Mouse (Mus musculus): ENCODE measurements at regions not wholly inside any gene's neighbourhood (a gene's known extent, or its start where the extent isn't known, plus 50 kb on each side); places are given as distances from the start of the nearest gene placed in this dataset.
A peak's percentile ranks its signal among the peaks of the same experiment; 100 is the strongest.

DNA sequence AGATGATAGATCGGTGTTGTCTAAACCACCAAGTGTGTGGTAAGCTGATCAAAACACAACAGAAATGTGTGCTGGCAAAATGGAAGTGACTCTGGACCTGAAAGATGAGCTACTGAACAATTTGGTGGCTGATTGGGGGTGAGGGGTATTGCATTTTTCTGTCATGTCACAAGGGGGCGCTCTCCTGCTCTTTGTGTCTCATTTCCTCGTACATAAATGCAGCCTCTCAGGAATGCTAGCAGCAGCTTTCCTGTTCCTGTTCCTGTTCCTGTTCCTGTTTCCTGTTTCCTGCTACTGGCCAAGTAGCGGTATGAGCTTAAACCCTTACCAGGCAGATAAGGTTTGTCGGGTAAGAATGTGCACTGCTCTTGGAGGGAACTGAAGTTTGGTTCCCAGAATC, 134.7 kb upstream of the Fstl4 start:
- peak; percentile 84 for DNase-seq (ENCODE audit: low read depth, low spot score)

DNA sequence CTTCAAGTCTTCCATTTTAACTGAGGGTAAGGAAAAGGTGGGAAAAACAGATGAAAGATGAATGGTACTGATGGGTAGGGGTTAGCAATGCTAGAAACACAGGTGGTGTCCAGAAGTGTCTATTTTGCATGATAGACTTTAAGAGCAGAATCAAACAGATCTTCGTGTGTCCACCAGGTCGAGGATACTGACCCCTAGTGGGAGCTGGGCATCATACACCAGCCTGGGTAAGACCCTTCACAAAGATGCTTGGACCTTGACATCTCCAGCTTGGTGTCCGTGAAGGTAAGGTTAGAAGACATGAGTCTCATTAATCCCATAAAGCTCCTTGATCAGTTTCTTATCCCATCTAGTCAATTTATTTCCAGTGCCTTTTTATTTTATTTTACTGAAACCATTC, 132.9 kb upstream of the Fstl4 start:
- peak; percentile 37 for DNase-seq (ENCODE audit: low read depth, low spot score)

DNA sequence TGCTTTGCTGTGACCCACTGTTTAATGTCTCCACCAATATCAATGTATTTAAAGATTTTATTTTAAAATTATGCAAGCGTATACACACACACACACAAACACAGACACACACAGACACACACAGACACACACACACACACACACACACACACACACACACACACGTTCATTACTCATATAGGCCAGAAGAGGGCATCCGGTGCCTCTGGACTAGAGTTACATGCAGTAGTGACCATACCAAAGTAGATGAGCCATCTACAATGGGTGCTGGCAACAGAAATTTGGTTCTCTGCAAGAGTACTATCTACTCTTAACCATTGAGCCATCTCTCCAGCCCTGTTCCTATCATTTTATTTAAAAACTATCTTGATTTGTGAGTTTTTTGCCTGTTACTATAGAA, 130.2 kb upstream of the Fstl4 start:
- no peak for DNase-seq (ENCODE audit: low read depth, low spot score)

DNA sequence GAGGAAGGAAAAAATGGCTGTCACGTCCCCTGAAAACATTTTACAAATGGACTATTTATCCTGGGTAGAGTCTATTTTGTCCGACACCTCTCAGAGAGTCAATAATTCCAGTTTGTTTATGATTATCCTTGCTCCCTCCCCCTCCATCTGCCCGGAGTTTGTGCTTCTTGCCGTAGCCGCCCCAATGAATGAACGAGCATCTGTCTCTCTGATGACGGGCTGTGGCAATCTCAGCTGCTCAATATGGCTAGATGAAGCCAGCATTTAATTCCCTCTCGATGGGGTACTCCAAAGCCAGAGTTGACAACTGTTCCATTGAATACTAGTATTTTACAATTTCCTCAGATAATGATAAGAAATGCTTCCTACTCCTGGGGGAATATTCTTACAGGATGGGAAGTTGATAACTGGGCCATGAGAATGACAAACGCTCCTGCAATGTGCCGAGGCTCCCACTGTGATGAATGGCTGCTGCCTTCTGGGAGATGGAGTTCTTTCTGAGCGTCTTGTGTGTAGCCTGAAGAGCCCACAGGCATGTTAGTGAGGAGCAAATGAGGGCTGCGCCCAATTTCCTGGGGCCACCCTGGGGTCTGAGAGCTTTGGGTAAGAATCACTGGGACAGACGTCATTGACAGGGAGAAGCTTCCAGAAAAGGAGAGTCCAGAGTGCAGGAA, 128.6 kb upstream of the Fstl4 start:
- DNase-seq (ENCODE audit: low read depth, low spot score) = no peak

DNA sequence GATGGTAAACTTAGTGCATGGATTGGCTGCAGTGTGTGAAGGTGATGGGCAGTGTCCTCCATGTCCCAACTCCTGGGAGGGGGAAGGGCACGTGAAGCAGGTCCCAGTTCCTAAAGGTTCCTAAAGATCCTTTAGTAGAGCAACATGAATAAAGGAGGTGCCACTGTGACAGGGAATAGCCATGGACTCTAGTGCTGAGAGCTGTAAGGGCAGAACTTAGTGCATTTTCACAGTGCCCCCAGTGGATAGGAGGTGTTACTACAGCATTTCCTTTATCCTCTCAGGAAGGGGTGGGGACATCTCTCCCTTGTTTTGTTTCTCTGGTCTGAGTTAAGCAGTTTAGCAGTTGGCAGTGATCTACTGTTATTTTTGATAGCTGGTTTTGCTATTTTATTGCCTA, 125.5 kb upstream of the Fstl4 start:
- peak; percentile 68 for DNase-seq (ENCODE audit: low read depth, low spot score)

DNA sequence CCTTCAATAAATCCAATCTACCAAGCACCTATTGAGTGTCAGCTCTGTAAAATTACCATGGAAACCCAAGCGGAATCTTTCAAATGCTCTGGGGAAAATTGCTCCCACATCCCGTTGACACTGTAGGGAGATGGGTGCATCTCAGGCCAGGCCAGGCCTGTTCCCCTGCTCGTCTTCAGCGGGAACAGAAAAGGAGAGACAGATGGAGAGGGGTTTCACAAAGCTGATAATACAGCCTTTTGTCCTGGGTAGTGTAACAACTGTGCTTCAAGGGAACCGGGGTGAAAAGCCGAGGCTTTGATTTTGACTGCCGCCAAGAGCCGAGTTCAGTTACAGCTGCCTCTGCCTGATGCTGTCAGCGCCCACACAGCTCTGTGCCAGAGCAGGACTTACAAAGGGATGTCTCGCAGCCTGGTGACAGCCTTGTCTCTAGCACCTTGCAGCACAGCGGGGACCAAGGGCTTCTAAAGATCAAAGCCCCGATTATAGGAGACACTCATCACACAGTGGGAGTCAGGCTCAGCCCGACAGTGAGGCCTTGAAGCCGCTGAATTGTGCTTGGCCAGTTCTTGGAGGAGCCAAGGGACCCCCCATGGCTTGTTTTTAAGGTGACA, 122.6 kb upstream of the Fstl4 start:
- DNase-seq (ENCODE audit: low read depth, low spot score) = peak; percentile 84

DNA sequence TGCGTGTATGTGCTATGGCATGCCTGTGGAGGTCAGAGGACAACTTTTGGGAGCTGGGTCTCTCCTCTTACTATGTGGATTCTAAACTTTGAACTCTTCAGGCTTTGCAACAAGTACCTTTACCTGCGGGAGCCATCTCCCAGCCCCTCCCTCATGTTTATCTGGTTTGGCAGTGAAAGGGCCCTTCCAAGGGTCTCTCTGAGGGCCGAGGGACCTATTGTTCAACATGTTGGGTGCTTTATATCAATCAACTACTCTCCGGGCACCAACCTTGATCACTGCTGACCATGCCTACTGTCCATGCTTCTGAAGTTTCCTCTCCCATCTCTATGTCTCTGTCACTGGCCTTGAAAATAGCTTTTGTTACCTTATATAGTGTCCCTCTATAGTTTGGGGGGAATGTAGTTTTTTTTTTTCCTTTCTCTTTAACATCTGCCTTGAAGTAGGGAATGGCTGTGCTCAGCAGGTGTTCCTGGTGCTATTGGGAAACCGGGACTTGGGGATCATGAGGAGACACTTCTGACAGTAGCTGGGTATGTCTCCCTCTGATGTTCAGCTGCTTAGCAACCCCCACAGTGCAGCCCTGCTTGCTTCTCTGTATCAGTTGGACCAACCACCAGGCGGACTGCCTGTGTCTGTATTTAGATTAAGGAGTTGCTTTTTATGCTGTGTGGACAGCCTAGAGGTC, 120.2 kb upstream of the Fstl4 start:
- DNase-seq (ENCODE audit: low read depth, low spot score) = no peak

DNA sequence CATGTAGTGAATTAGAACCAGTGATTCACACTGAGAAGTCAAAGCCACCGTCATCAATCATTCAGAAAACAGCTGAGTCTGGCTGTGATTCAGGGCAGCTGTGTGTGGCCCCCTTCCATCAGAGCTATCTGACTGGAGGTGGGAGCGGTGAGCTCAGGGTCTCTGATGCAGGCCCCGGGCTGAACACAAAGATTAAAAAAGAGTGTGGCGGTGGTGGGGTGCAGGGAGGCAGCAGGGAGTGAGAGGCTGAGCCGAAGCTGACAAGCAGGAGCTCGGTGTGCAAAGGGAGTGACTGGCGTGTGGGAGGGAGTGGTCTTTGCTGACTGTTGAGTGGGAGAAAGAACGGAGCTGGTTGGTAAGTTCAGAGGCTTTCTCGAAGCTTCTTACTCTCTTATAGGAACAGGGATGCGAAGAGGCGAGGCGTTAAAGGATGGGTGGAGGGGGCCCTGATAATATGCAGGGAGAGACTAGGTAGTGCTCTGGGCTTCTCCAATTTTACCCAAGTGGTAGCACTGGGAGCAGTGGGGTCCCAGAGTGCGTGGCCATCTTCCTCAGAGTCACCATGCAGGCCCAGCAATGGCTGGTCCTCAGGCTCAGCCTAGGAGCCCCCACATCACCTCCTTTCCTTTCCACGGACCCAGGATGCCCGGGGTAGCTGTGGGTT, 116.1 kb upstream of the Fstl4 start:
- DNase-seq (ENCODE audit: low read depth, low spot score) = no peak

DNA sequence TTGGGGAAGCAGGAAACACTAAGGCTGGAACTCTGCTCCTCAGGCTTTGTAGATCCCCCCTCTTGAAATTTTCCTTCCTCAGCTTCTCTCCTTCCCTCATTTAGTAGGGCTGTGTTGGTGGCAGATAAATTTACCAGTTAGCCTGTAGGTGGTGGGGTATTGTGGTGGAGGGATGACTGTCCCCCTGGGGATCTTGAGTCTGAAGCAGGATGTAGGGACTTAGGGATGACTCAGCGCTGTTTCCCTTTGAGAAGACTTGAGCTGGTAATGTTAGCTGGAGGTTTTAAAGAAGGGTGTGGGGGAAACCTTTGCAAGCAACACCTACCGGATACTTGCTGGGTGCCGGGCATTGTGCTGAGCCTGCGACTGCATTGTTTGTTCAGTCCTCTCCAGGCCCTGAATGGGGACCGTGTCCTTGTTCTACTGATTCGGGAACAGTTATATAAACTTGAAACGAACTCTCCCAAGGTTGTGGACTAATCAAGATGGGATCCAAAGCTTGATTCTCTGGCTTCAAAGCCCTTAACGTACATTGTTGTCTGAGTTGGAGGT, 115.5 kb upstream of the Fstl4 start:
- peak; percentile 5 for DNase-seq (ENCODE audit: low read depth, low spot score)

DNA sequence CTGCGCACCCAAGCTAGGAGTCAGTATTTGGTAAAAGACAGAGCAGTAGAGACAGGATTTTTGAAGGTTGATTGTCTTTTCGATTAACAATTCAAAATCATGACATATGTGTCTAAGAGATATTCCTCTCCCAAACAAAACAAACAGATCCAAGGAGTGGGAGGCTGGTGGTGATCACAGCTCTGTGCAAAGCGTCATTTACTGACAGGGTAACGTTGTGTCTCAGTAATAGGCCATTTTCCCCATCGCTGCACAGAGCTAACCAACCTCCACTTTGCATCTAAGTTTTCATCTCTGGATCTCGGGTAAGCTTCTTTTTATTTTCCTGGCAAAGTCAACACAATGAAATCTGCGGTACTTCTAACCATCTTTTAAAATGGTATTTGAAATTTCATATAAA, 109.8 kb upstream of the Fstl4 start:
- no peak for DNase-seq (ENCODE audit: low read depth, low spot score)

DNA sequence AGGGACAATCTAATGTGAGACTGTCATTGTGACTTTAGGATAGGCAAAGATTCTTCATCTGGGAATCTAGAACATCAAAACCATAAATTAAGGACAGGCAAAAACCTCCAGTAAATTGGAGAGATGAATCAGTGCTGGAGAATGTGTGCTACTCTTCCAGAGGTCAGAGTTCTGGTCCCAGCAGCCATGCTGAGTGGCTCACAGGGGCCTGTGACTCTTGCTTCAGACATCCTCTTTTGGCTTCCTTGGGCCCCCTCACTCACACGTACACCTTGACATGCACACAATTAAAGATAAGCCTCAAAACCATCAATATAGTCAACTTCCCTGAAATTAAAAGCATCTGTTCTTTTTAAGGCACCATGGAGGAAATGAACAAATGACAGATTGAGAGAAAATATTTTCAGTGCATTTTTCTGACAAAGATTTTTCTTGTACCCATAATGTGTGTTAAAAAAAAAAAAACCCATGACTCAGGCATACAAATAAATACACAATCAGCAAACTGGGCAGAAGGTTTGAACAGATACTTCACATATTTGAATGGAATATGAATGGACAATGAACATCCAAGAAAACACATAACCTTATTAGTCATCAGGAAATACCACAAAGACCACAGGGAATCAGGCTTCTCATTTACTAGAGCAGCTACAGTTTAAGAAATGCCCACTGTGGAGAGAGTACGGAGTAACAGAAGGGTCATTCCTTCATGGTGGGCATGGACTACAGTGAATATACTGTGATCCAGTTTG, 108.5 kb upstream of the Fstl4 start:
- no peak for DNase-seq (ENCODE audit: low read depth, low spot score)

DNA sequence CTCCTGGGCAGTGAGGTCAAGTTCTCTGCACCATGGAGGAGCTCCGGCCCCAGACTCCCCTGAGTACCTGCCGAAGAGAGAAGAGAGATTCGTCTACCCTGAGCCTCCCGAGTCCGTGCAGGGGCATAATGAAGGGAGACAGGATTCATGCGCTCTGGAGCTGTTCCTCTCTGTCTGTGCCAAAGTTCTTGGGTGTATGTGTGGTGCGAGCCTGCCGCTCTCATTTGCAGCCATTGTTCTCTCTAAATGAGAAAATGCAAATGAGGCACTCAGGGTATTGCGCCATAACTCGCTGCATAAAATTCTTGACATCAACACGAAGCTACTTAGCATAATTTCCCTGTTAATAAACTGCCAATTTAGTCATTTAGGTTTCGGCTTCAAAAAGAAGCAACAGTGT, 103.2 kb upstream of the Fstl4 start:
- DNase-seq (ENCODE audit: low read depth, low spot score) = no peak

DNA sequence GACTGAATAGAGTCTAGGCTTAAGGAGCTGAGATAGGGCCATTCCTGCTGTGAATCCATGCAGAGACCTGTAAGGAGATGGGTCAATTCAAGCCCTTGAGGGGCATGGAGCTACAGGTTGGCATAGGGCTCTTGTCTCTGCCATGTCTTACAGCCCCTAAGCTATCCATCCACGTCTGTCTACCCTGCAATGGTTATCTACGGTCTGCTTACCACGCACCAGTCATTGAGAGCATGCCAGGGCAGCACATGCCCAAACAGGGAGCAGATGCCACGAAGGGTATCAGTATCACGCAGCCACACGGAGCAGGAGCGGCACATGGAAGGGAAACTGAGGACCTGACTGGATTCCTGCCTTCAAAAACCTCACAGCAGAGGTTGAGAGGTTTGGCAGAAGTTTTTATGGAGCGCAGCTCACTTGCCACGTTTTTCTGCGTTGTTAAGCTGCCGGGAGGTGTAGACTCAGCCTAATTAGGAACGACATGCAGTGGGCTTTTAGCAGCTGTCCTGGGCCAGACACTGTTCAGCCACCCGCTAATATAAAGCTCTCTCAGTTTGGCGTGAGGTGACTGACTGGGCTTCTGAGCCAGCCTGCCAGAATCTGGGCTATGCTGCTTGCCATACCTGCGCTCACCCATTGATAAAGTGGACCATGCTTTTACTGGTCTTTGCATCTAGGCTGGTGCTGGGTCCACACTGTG, 102.4 kb upstream of the Fstl4 start:
- no peak for DNase-seq (ENCODE audit: low read depth, low spot score)

DNA sequence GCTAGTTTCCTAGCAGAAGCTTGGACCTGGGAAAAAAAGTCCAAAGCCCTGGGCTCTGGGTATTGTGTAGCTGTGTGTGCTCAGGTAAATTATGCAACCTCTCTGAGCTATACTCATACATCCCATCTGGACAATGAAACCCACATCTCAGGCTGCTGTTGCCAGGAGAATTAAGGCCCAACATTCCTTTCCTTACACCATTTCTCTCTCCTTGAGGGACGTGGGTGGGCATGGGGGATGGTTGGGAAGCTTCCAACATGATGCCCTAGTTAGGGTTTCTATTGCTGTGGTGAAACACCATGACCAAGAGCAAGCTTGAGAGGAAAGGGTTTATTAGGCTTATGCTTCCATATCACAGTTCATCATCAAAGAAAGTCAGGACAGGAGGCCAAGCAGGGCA, 99.1 kb upstream of the Fstl4 start:
- no peak for DNase-seq (ENCODE audit: low read depth, low spot score)

DNA sequence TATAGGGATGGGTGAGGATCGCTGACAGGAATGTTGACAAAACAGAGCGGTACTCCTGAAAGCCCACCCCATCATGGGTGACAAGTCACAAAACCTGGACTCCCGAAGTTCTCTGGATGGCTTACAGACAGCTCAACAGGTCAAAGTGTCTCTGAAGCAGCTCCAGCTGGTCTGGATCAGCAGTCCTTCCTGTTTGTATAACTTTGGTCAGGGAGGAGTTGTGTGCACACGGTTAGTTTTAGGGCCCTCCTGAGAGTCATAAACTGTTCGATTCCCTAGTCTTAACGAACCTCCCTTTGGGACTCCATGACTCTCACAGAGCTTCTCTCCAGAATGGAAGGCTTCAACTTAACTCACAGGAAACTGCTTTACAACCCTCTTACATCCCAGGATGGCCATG, 89.4 kb upstream of the Fstl4 start:
- no peak for DNase-seq (ENCODE audit: low read depth, low spot score)

DNA sequence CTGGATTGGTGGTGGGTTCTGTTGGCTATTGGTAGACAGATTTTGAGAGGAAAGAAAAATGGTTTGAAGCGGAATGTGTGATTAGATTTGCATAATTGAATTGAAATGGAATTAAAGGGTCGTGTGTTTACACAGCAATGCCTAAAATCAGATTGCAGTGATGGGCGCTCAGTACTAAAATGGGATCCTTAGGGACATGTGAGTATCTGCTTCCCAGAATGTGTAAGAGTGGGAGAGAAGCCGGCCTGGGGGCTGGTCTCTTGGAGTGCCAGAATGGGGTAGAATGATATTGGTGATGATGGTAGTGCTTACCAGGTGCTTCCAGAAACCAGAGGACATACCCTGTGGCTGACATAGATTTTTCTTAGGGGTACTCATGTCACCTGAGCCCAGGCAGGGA, 86.2 kb upstream of the Fstl4 start:
- DNase-seq (ENCODE audit: low read depth, low spot score) = no peak

DNA sequence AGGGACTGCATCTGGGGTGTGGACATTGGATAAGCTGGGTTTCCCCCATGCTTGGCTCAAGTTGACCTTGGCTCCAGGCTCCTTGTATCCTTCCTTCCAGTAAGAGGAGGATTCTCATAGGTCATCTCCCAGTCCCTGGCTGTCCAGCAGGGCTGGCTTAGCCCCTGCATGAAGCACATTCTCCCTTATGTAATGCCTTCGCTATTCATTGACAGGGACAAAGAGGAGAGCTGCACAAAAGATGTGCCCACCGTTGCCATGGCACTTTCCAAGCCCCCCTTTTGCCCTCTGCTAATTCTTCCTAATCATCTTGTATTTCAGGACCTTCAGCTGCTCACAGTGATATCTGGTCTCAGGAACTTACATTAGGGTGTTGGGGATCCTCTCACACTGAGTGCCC, 79.0 kb upstream of the Fstl4 start:
- DNase-seq (ENCODE audit: low read depth, low spot score) = no peak

DNA sequence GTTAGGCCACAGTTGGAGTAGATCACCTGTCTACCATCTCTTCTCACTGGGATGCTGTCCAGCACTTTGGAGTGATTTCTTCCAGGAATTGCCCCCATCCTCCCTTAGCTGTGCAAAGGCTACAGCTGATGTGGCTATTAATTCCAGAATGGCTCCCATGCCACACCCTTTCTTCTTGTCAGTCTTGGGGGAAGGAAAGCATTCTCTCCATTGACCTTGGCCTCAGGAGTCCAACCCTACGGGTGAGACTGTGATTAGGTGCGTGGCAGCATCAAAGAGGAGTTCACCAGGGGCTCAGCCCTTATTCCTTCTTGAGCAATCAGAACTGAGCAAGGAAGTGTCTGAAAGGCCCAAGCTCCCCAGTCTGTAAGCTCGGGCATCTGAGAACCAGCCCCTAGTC, 71.7 kb upstream of the Fstl4 start:
- peak; percentile 80 for DNase-seq (ENCODE audit: low read depth, low spot score)

DNA sequence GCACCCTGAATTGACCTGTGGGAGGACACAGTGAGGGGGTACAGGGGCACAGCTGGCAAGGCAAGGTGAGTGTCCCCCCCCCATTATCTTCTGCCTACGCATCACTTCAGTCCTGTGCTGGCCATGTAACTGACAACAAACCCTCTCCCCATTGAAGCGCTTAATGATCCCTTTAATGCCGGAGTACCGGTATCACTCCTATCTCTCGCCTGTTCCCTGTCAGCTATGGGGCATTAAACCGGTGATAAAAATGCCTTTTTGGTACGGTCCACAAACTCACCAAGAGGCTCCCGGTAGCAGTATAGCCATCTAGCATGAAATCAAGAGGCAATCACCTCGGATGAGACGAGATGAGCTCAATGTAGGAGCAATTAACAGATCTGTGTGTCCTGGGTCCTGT, 62.8 kb upstream of the Fstl4 start:
- DNase-seq (ENCODE audit: low read depth, low spot score) = no peak

DNA sequence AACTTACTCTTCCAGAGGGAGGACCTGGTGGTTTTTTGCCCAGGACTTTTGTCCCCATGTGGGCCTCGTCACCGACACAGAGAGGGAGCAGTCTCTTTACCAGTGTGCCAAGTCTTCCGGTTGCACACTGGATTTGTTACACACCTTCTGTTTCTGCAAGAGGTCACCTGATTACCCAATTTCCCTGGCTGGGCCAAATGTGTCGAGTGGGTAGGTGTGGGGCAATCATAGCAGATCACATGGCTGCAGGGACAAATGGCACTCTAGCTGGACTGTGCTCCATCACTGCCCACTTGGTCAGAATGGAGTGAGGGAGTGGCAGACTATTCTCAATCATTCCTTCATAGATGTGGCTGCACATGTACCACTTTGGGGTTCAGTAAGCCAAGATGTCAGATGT, 61.0 kb upstream of the Fstl4 start:
- no peak for DNase-seq (ENCODE audit: low read depth, low spot score)
